Mouse (Mus musculus) layer of hippocampus, adult 9-10 months (tissue): Measurements from ENCODE around the gene Bsph2.

ENCODE experiments used
- DNase-seq: peaks from one replicate; pipeline ENCODE4 v3.0.0; 2022; ENCODE audit warnings: low spot score

Gene Bsph2

GRCm38 (mm10) chr7:13570967-13571366, at the start of gene Bsph2:
Gene Bsph2 (minus strand): TSS chr7:13571067.
- DNase-seq: no peak

- peak; percentile 7 for DNase-seq
Measured at GRCm38 (mm10) chr7:13511539-13511938, 59.3 kb downstream of the Bsph2 start.
